Mouse (Mus musculus): ENCODE data around the gene Dlx5. TPM values are rescaled to one million over a fixed set of nuclear protein-coding genes. Genes with fewer than 3 reads are reported as not detected.

The Dlx5 gene
- polyA plus RNA-seq, 1 experiment = not detected

- Histone ChIP-seq H3K27me3 (replicated peaks; ENCODE audit: control insufficient read depth, insufficient read depth, low read length) (peaks cover 14% of the 10 kb centered on the region; the same call in 1 of the 2 replicates), H3K4me1 (ENCODE audit: control insufficient read depth, insufficient read depth, low read length) (no peaks in the 10 kb centered on the region), H3K36me3 (ENCODE audit: control insufficient read depth, insufficient read depth, low read length) (no peaks in the 10 kb centered on the region), H3K4me3 (ENCODE audit: insufficient read depth, low read depth, low read length) (no peak overlapping the region), H3K27ac (ENCODE audit: insufficient read depth, low read depth, low read length) (no peak overlapping the region)
- 5% methylated on average over 2 of the region's 2 CpGs for WGBS
- no peak for TF ChIP-seq CTCF (conservative IDR thresholded peaks at IDR 0.05; ENCODE audit: insufficient read depth, insufficient read length, low read depth, low read length)
- TF ChIP-seq POLR2A (IDR thresholded peaks at IDR 0.05; ENCODE audit: low read depth, low read length) = no peak
- no peak for DNase-seq
These were observed 5.7 kb downstream of the Dlx5 start for GRCm38 (mm10) chr6:6876231-6876630.

GRCm38 (mm10) chr6:6875676-6876075 is 6.2 kb downstream of the Dlx5 start:
- no peak for DNase-seq
- Histone ChIP-seq H3K27ac (ENCODE audit: insufficient read depth, low read depth, low read length) (no peak overlapping the region), H3K36me3 (ENCODE audit: control insufficient read depth, insufficient read depth, low read length) (no peaks in the 10 kb centered on the region), H3K4me3 (ENCODE audit: insufficient read depth, low read depth, low read length) (no peak overlapping the region), H3K4me1 (ENCODE audit: control insufficient read depth, insufficient read depth, low read length) (no peaks in the 10 kb centered on the region), H3K27me3 (replicated peaks; ENCODE audit: control insufficient read depth, insufficient read depth, low read length) (peaks cover 15% of the 10 kb centered on the region; the same call in 1 of the 2 replicates)
- 11% methylated on average over 9 of the region's 9 CpGs for WGBS
- no peak for TF ChIP-seq CTCF (conservative IDR thresholded peaks at IDR 0.05; ENCODE audit: insufficient read depth, insufficient read length, low read depth, low read length)
- no peak for TF ChIP-seq POLR2A (IDR thresholded peaks at IDR 0.05; ENCODE audit: low read depth, low read length)

- DNase-seq = no peak
- Histone ChIP-seq H3K4me1 (ENCODE audit: control insufficient read depth, insufficient read depth, low read length) (no peaks in the 10 kb centered on the region), H3K4me3 (ENCODE audit: insufficient read depth, low read depth, low read length) (no peak overlapping the region), H3K27ac (ENCODE audit: insufficient read depth, low read depth, low read length) (no peak overlapping the region), H3K36me3 (ENCODE audit: control insufficient read depth, insufficient read depth, low read length) (no peaks in the 10 kb centered on the region), H3K27me3 (replicated peaks; ENCODE audit: control insufficient read depth, insufficient read depth, low read length) (peaks cover 15% of the 10 kb centered on the region)
- TF ChIP-seq POLR2A (IDR thresholded peaks at IDR 0.05; ENCODE audit: low read depth, low read length) = no peak
- no peak for TF ChIP-seq CTCF (conservative IDR thresholded peaks at IDR 0.05; ENCODE audit: insufficient read depth, insufficient read length, low read depth, low read length)
- WGBS = 4% methylated on average over 11 of the region's 11 CpGs
These were observed 6.7 kb downstream of the Dlx5 start for GRCm38 (mm10) chr6:6875136-6875535.

- Histone ChIP-seq H3K36me3 (ENCODE audit: control insufficient read depth, insufficient read depth, low read length) (no peaks in the 10 kb centered on the region), H3K4me3 (ENCODE audit: insufficient read depth, low read depth, low read length) (no peak overlapping the region), H3K27ac (ENCODE audit: insufficient read depth, low read depth, low read length) (no peak overlapping the region), H3K4me1 (ENCODE audit: control insufficient read depth, insufficient read depth, low read length) (no peaks in the 10 kb centered on the region), H3K27me3 (replicated peaks; ENCODE audit: control insufficient read depth, insufficient read depth, low read length) (peaks cover 13% of the 10 kb centered on the region)
- DNase-seq = no peak
- TF ChIP-seq CTCF (conservative IDR thresholded peaks at IDR 0.05; ENCODE audit: insufficient read depth, insufficient read length, low read depth, low read length) (no peak), POLR2A (IDR thresholded peaks at IDR 0.05; ENCODE audit: low read depth, low read length) (no peak)
- 2% methylated on average over 24 of the region's 25 CpGs for WGBS
These were observed 7.7 kb downstream of the Dlx5 start for GRCm38 (mm10) chr6:6874073-6874771.

- H3K4me3 ChIP-seq (ENCODE audit: insufficient read depth, low read depth, low read length) = no peak overlapping the region
- no peak overlapping the region for H3K27ac ChIP-seq (ENCODE audit: insufficient read depth, low read depth, low read length)
- H3K4me1 ChIP-seq (ENCODE audit: control insufficient read depth, insufficient read depth, low read length) = no peaks in the 10 kb centered on the region
- DNase-seq = no peak
- no peaks in the 10 kb centered on the region for H3K36me3 ChIP-seq (ENCODE audit: control insufficient read depth, insufficient read depth, low read length)
- WGBS = 5% methylated on average over 19 of the region's 19 CpGs
- TF ChIP-seq POLR2A (IDR thresholded peaks at IDR 0.05; ENCODE audit: low read depth, low read length) = no peak
- H3K27me3 ChIP-seq (replicated peaks; ENCODE audit: control insufficient read depth, insufficient read depth, low read length) = peaks cover 10% of the 10 kb centered on the region
These were observed 8.3 kb downstream of the Dlx5 start for GRCm38 (mm10) chr6:6873476-6874072.

GRCm38 (mm10) chr6:6872873-6873272 is 9.0 kb downstream of the Dlx5 start:
- H3K4me1 ChIP-seq (ENCODE audit: control insufficient read depth, insufficient read depth, low read length) = no peaks in the 10 kb centered on the region
- WGBS = 11% methylated on average over 5 of the region's 5 CpGs
- H3K36me3 ChIP-seq (ENCODE audit: control insufficient read depth, insufficient read depth, low read length) = no peaks in the 10 kb centered on the region
- no peak for DNase-seq
- peaks cover 9% of the 10 kb centered on the region for H3K27me3 ChIP-seq (replicated peaks; ENCODE audit: control insufficient read depth, insufficient read depth, low read length)
- no peak overlapping the region for H3K4me3 ChIP-seq (ENCODE audit: insufficient read depth, low read depth, low read length)
- H3K27ac ChIP-seq (ENCODE audit: insufficient read depth, low read depth, low read length) = no peak overlapping the region
- TF ChIP-seq POLR2A (IDR thresholded peaks at IDR 0.05; ENCODE audit: low read depth, low read length) (no peak), CTCF (conservative IDR thresholded peaks at IDR 0.05; ENCODE audit: insufficient read depth, insufficient read length, low read depth, low read length) (no peak)

- Histone ChIP-seq H3K27ac (ENCODE audit: insufficient read depth, low read depth, low read length) (no peak overlapping the region), H3K4me1 (ENCODE audit: control insufficient read depth, insufficient read depth, low read length) (no peaks in the 10 kb centered on the region), H3K36me3 (ENCODE audit: control insufficient read depth, insufficient read depth, low read length) (no peaks in the 10 kb centered on the region), H3K27me3 (replicated peaks; ENCODE audit: control insufficient read depth, insufficient read depth, low read length) (peaks cover 9% of the 10 kb centered on the region), H3K4me3 (ENCODE audit: insufficient read depth, low read depth, low read length) (no peak overlapping the region)
- 8% methylated on average over 5 of the region's 5 CpGs for WGBS
- no peak for DNase-seq
- TF ChIP-seq CTCF (conservative IDR thresholded peaks at IDR 0.05; ENCODE audit: insufficient read depth, insufficient read length, low read depth, low read length) = no peak
- no peak for TF ChIP-seq POLR2A (IDR thresholded peaks at IDR 0.05; ENCODE audit: low read depth, low read length)
These were observed 10.2 kb downstream of the Dlx5 start for GRCm38 (mm10) chr6:6871692-6872091.

Measured in kidney, adult 2 months (tissue).